Mouse (Mus musculus) small intestine, adult 2 months (tissue): ENCODE results near the gene Nr3c2.

Experiments
- CTCF ChIP-seq: fragments of 200-500 bp; IDR thresholded peaks from 2 replicates; pipeline ENCODE4 v1.5.1; 2012; ENCODE audit warnings: low read depth, mild to moderate bottlenecking, control low read depth, inconsistent platforms, low read length, moderate library complexity, mixed read lengths; ENCODE audit not compliant: insufficient replicate concordance, insufficient read length; ENCODE audit errors: extremely low read depth
- POLR2A ChIP-seq: fragments of 200-500 bp; IDR thresholded peaks from 2 replicates; pipeline ENCODE4 v1.6.1; 2012; ENCODE audit warnings: low read depth, mild to moderate bottlenecking, control low read depth, inconsistent platforms, low read length, moderate library complexity

DNA sequence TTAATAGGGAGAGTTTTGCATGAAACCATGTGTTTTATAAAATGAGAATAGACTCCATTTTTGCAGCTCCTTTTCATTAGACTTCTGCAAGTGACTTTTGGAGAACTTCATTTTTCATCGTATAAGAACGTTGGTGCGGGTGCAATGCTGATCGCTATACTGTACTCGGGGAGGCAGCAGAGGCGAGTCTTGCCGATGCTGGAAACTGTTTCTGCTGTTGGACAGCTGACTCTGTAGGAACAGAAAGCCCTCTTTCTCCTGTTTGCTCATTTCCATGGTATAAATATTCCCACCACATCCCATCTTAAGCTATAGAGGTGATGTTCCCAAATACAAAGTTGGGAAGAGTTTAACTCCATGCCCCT lies 135.2 kb downstream of the Nr3c2 start:
- no peak for TF ChIP-seq CTCF
- no peak for TF ChIP-seq POLR2A
